Mouse (Mus musculus) liver, adult (tissue): ENCODE results near the gene Irf2.

Experiments used
- GATA4 ChIP-seq: IDR thresholded peaks from 2 replicates; pipeline ENCODE4 v1.6.1; 2014; ENCODE audit warnings: mild to moderate bottlenecking, low read length; ENCODE audit not compliant: insufficient replicate concordance

The Irf2 gene

GRCm38 (mm10) chr8:46851560-46851959, 112.0 kb downstream of the Irf2 start:
- no peak for TF ChIP-seq GATA4

- TF ChIP-seq GATA4: no peak
Measured at GRCm38 (mm10) chr8:46852377-46852776, 112.8 kb downstream of the Irf2 start.

- no peak for TF ChIP-seq GATA4
Measured at GRCm38 (mm10) chr8:46859164-46859846, 119.8 kb downstream of the Irf2 start.

- no peak for TF ChIP-seq GATA4
Measured at GRCm38 (mm10) chr8:46859847-46860167, 120.3 kb downstream of the Irf2 start.

GRCm38 (mm10) chr8:46862508-46862907, 123.0 kb downstream of the Irf2 start:
- TF ChIP-seq GATA4: no peak

GRCm38 (mm10) chr8:46865428-46865827, 125.9 kb downstream of the Irf2 start:
- no peak for TF ChIP-seq GATA4

GRCm38 (mm10) chr8:46867440-46867839, 127.9 kb downstream of the Irf2 start:
- TF ChIP-seq GATA4: no peak

- TF ChIP-seq GATA4: no peak; the same call in 1 of the 2 replicates
Measured at GRCm38 (mm10) chr8:46868346-46869065, 129.0 kb downstream of the Irf2 start.

- no peak for TF ChIP-seq GATA4
Measured at GRCm38 (mm10) chr8:46869521-46869925, 130.0 kb downstream of the Irf2 start.

GRCm38 (mm10) chr8:46871086-46871485, 131.6 kb downstream of the Irf2 start:
- no peak for TF ChIP-seq GATA4

- TF ChIP-seq GATA4: peak; percentile 100
Measured at GRCm38 (mm10) chr8:46875615-46876293, 136.2 kb downstream of the Irf2 start.

GRCm38 (mm10) chr8:46881348-46881747, 141.8 kb downstream of the Irf2 start:
- no peak for TF ChIP-seq GATA4

- peak; percentile 99 for TF ChIP-seq GATA4
Measured at GRCm38 (mm10) chr8:46881755-46882419, 142.4 kb downstream of the Irf2 start.

GRCm38 (mm10) chr8:46882743-46883142, 143.2 kb downstream of the Irf2 start:
- TF ChIP-seq GATA4: no peak

- no peak for TF ChIP-seq GATA4
Measured at GRCm38 (mm10) chr8:46883232-46884000, 143.9 kb downstream of the Irf2 start.

- no peak for TF ChIP-seq GATA4
Measured at GRCm38 (mm10) chr8:46885786-46886185, 146.3 kb downstream of the Irf2 start.
